Mouse (Mus musculus): ENCODE measurements around the gene Ndst4.

Gene Ndst4

DNA sequence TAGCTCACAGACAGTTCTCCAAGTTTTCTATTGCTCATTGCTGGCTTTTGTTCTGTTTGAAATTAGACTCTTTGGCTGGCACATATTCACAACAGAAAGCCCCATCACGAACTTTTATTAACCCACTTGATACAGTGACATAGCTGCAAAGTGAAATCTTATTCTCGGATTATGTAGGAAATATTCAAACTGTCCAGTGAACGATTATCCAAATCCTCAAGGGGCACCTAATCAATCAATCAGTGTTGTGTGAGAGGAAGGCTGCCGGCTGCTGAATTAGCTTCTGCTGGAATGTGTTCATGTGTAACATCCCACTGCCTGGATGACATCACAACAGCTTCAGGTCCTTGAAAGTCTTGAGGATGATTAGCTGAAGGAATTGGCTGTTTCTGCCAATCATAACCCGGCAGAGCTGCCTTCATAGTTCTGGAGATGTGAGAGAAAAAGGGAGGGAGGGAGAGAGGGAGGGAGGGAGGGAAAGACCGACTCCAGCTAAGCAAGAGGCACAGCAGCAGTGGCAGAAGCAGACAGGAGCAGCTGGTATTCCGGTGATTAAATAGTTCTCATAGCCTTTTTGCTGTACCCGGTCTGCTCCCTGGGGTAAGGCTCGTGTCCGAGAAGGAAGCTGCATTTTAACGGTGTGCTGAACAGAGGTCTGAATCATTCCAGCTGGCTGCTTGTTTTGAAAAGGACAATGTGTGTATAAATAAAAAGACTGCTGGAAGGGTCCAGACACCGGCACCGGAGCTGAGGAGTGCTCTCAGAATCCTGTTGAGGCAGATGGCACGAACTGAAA lies at the start of gene Ndst4:
Ndst4 (plus strand) TSS at position 476 of the 796 bp plus-strand sequence.
- no peak for DNase-seq (ENCODE audit: low spot score)

- no peak for DNase-seq (ENCODE audit: low spot score)
These were observed 6.4 kb upstream of the Ndst4 start for GRCm38 (mm10) chr3:125397443-125397842.

- no peak for DNase-seq (ENCODE audit: low spot score)
These were observed 2.6 kb downstream of the Ndst4 start for GRCm38 (mm10) chr3:125406456-125406855.

GRCm38 (mm10) chr3:125406991-125407390 lies 3.1 kb downstream of the Ndst4 start:
- DNase-seq (ENCODE audit: low spot score), result no peak

GRCm38 (mm10) chr3:125466894-125467652 lies 63.2 kb downstream of the Ndst4 start:
- no peak for DNase-seq (ENCODE audit: low spot score)

GRCm38 (mm10) chr3:125510102-125510501 lies 106.2 kb downstream of the Ndst4 start:
- DNase-seq (ENCODE audit: low spot score), result no peak

- no peak for DNase-seq (ENCODE audit: low spot score)
These were observed 129.5 kb downstream of the Ndst4 start for GRCm38 (mm10) chr3:125533371-125533770.

GRCm38 (mm10) chr3:125570602-125571001 lies 166.7 kb downstream of the Ndst4 start:
- no peak for DNase-seq (ENCODE audit: low spot score)

GRCm38 (mm10) chr3:125632233-125632632 lies 228.4 kb downstream of the Ndst4 start:
- DNase-seq (ENCODE audit: low spot score), result no peak

GRCm38 (mm10) chr3:125655009-125655635 lies 251.2 kb downstream of the Ndst4 start:
- no peak for DNase-seq (ENCODE audit: low spot score)

GRCm38 (mm10) chr3:125660114-125660717 lies 256.3 kb downstream of the Ndst4 start:
- no peak for DNase-seq (ENCODE audit: low spot score)

DNA sequence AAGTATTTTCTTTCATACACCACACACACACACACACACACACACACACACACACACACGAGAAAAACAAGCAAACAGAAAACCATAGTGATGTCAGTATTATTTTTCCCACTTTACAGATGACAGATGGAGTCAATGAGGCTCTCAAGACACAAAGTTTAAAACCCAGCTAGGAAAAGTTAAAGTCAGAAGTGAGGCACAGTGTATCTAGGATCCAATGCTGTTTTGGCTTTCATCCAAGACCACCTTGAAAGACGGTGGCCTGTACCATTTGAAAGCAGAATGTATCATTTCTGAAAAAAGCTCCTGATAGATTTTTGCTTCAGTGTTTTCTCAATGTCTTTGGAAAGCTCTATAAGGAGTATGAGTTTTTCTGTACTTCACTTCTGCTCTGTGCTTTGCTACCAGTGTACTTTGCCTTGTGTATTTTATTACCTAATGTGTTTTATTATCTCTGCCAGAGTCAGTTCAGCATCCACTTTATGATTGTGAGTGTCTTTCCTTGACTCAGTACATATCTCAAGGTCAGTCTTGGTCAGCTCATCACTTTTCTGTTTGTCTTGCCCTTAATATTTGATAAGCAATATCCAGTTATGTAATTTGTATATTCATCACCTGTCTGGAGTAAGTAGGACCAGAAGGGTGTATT lies 257.1 kb downstream of the Ndst4 start:
- no peak for DNase-seq (ENCODE audit: low spot score)

GRCm38 (mm10) chr3:125673997-125674794 lies 270.3 kb downstream of the Ndst4 start:
- no peak for DNase-seq (ENCODE audit: low spot score)

- DNase-seq (ENCODE audit: low spot score), result no peak
These were observed 271.5 kb downstream of the Ndst4 start for GRCm38 (mm10) chr3:125675211-125675896.

DNA sequence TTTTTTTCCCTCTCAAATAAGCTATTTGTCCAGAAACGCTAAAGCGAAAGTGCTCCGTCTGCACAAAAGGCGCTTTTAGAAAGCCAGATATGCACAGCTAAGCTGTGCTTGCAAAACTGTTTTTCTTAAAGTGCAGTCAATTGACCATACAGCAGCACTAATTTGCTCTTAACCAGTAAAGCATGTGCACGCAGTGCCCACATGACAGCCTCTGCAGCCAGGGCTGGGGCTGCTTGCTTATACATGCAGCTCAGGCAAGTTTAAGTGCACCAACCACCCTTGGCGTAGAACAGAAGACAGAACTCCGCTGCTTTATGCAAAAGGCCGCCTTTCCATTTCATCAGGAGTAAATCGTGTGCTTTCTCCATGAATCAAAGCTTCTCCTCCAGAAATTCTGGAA lies 275.0 kb downstream of the Ndst4 start:
- no peak for DNase-seq (ENCODE audit: low spot score)

- no peak for DNase-seq (ENCODE audit: low spot score)
These were observed 279.8 kb downstream of the Ndst4 start for GRCm38 (mm10) chr3:125683460-125684230.

- no peak for DNase-seq (ENCODE audit: low spot score)
These were observed 280.7 kb downstream of the Ndst4 start for GRCm38 (mm10) chr3:125684583-125684982.

GRCm38 (mm10) chr3:125687601-125688000 lies 283.7 kb downstream of the Ndst4 start:
- DNase-seq (ENCODE audit: low spot score), result no peak

- no peak for DNase-seq (ENCODE audit: low spot score)
These were observed 287.1 kb downstream of the Ndst4 start for GRCm38 (mm10) chr3:125690948-125691347.

- DNase-seq (ENCODE audit: low spot score), result no peak
These were observed 319.1 kb downstream of the Ndst4 start for GRCm38 (mm10) chr3:125722953-125723352.
